In the genomic region with DNA sequence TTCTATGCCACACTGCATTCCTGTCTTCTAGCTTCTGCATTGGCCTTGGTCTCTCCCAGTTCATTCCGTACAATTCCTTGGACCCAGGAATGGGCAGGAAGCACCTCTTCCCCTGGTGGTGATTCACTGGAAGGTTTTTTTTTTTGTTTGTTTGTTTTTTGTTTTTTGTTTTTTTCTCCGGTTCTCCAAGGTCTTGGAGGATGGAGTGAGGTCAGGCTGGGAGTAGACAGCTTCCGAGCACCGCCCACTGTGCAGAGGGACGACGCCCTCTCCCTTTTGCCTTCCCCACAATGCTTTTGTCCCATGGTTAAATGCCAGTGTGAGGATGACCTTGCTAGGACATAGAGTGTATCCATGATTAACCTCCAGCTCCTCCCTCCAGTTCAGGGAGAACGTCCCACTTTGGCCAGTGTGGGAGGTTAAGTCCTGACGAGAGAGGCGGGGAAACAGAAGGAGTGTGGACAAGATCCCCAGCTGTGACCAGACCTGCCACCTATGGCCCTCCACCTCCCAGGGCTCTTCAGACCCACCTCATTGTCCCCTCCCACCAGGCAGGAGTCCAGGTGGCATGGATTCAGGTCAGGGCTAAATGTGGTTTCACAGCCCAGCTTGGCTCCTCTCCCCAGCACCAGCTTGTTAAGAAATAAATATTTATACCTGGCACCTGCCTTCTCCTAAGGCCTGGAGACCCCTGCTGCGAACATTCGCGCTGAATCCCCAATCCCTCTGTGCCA, we compare ENCODE assay signal across 22 mouse cellular contexts.
DNase-seq lines count a peak whose midpoint lies in the region; ATAC-seq and TF ChIP-seq lines count a peak whose summit lies in the region.
"Had no signal": no experiment of that assay in that cellular context is flagged by ENCODE, and none has a peak within 500 bp of the region (broad histone marks: within the 10 kb centered on the region; RNA-seq: fewer than 3 reads in every experiment).

No protein-coding gene starts in this region.

- DNase-seq in heart, adult 18-20 months, result peak; percentile 10
- DNase-seq in heart, adult 9 months (ENCODE audit: low spot score in 2 of 2), result no peak
- DNase-seq in kidney, adult 18-20 months, result peak; percentile 22
- DNase-seq in midbrain, postnatal 0 days (ENCODE audit: low spot score), result no peak
- DNase-seq in midbrain, embryonic 10.5 days (ENCODE audit: low spot score), result no peak
- no peak for DNase-seq in stomach, postnatal 0 days (ENCODE audit: low spot score)
- no peak for DNase-seq in neural tube, embryonic 10.5 days (ENCODE audit: extremely low spot score, low spot score)
- DNase-seq: cerebellum, adult 11 months; cerebellum, postnatal 36 days; embryo, embryonic 11 days; gastrocnemius, postnatal 36 days; left cerebral cortex, postnatal 4 days had no signal

- no peaks in the 10 kb centered on the region for H3K27me3 ChIP-seq in kidney, embryonic 14.5 days (ENCODE audit: control insufficient read depth, insufficient read depth, low read length)
- no peaks in the 10 kb centered on the region for H3K27me3 ChIP-seq in midbrain, postnatal 0 days (ENCODE audit: insufficient read depth, low read length)
- H3K27me3 ChIP-seq in midbrain, embryonic 10.5 days (ENCODE audit: low read depth, poor library complexity, severe bottlenecking), result peaks cover 56% of the 10 kb centered on the region
- H3K27me3 ChIP-seq in stomach, postnatal 0 days (ENCODE audit: control insufficient read depth, insufficient read depth, low read length), result no peaks in the 10 kb centered on the region
- H3K27me3 ChIP-seq: forebrain, embryonic 13.5 days had no signal

- H3K27ac ChIP-seq in kidney, embryonic 14.5 days (ENCODE audit: low read depth, low read length), result no peak overlapping the region
- H3K27ac ChIP-seq in midbrain, postnatal 0 days (ENCODE audit: low read depth, low read length), result no peak overlapping the region
- no peak overlapping the region for H3K27ac ChIP-seq in midbrain, embryonic 10.5 days (replicated peaks)
- H3K27ac ChIP-seq in stomach, postnatal 0 days (replicated peaks), result no peak overlapping the region
- H3K27ac ChIP-seq: forebrain, embryonic 13.5 days; hindbrain, embryonic 13.5 days; left cerebral cortex, adult 2 months; limb, embryonic 15.5 days; liver, embryonic 15.5 days; macrophage had no signal

- H3K9ac ChIP-seq in kidney, embryonic 14.5 days (ENCODE audit: low read depth, low read length), result no peak overlapping the region
- no peak overlapping the region for H3K9ac ChIP-seq in midbrain, postnatal 0 days (replicated peaks; ENCODE audit: low read length, poor library complexity, severe bottlenecking)
- no peak overlapping the region for H3K9ac ChIP-seq in stomach, postnatal 0 days (ENCODE audit: low read length)
- H3K9ac ChIP-seq: forebrain, embryonic 13.5 days; hindbrain, embryonic 13.5 days; limb, embryonic 15.5 days; liver, embryonic 15.5 days had no signal

- TF ChIP-seq EP300 in stomach, postnatal 0 days (optimal IDR thresholded peaks at IDR 0.05), result no peak

- no peak overlapping the region for H3K4me2 ChIP-seq in kidney, embryonic 14.5 days (replicated peaks; ENCODE audit: low read depth, low read length)
- no peak overlapping the region for H3K4me2 ChIP-seq in midbrain, postnatal 0 days (ENCODE audit: low read depth, low read length, poor library complexity, severe bottlenecking)
- H3K4me2 ChIP-seq in stomach, postnatal 0 days (replicated peaks; ENCODE audit: low read depth), result no peak overlapping the region
- H3K4me2 ChIP-seq: forebrain, embryonic 13.5 days; heart, embryonic 11.5 days; hindbrain, embryonic 13.5 days; limb, embryonic 15.5 days; liver, embryonic 15.5 days had no signal

- no peak for ATAC-seq in kidney, embryonic 14.5 days (ENCODE audit: low FRiP score, low TSS enrichment)
- no peak for ATAC-seq in midbrain, postnatal 0 days (ENCODE audit: low FRiP score)
- ATAC-seq in stomach, postnatal 0 days (ENCODE audit: low FRiP score, low TSS enrichment), result 0 out of 2 replicates have a peak, but pooled peaks have one; percentile 18
- ATAC-seq: CD4-positive, CD25-positive, alpha-beta regulatory T cell, adult 4 months; forebrain, embryonic 13.5 days; midbrain, embryonic 16.5 days had no signal

- H3K4me1 ChIP-seq in kidney, embryonic 14.5 days (ENCODE audit: control insufficient read depth, insufficient read depth, low read length), result no peaks in the 10 kb centered on the region
- H3K4me1 ChIP-seq in midbrain, postnatal 0 days (ENCODE audit: insufficient read depth, low read length), result 0 out of 2 replicates have a peak, but pooled peaks cover 8% of the 10 kb centered on the region
- H3K4me1 ChIP-seq in midbrain, embryonic 10.5 days, result peaks cover 42% of the 10 kb centered on the region
- no peaks in the 10 kb centered on the region for H3K4me1 ChIP-seq in stomach, postnatal 0 days (replicated peaks; ENCODE audit: control insufficient read depth, insufficient read depth)
- H3K4me1 ChIP-seq: liver, embryonic 15.5 days had no signal

- TF ChIP-seq CTCF in midbrain, postnatal 0 days (IDR thresholded peaks at IDR 0.05), result peak; percentile 30; the same call in 1 of the 2 replicates
- TF ChIP-seq CTCF in stomach, postnatal 0 days (IDR thresholded peaks at IDR 0.05; ENCODE audit: low read depth), result no peak

- no peaks in the 10 kb centered on the region for H3K9me3 ChIP-seq in kidney, embryonic 14.5 days (ENCODE audit: control insufficient read depth, low read length)
- H3K9me3 ChIP-seq in midbrain, postnatal 0 days (ENCODE audit: low read length), result no peaks in the 10 kb centered on the region
- H3K9me3 ChIP-seq in midbrain, embryonic 10.5 days (replicated peaks), result no peaks in the 10 kb centered on the region
- no peaks in the 10 kb centered on the region for H3K9me3 ChIP-seq in stomach, postnatal 0 days (ENCODE audit: control insufficient read depth, low read length)
- H3K9me3 ChIP-seq: forebrain, embryonic 13.5 days; hindbrain, embryonic 13.5 days; limb, embryonic 15.5 days; liver, embryonic 15.5 days had no signal

- 63% methylated on average over 12 of the region's 12 CpGs for WGBS in kidney, embryonic 14.5 days
- 59% methylated on average over 12 of the region's 12 CpGs for WGBS in midbrain, postnatal 0 days
- 53% methylated on average over 12 of the region's 12 CpGs for WGBS in midbrain, embryonic 10.5 days
- WGBS in stomach, postnatal 0 days, result 41% methylated on average over 12 of the region's 12 CpGs

- no peaks in the 10 kb centered on the region for H3K36me3 ChIP-seq in kidney, embryonic 14.5 days (ENCODE audit: control insufficient read depth, insufficient read depth, low read length)
- H3K36me3 ChIP-seq in midbrain, postnatal 0 days (ENCODE audit: insufficient read depth, low read length), result no peaks in the 10 kb centered on the region
- no peaks in the 10 kb centered on the region for H3K36me3 ChIP-seq in midbrain, embryonic 10.5 days
- no peaks in the 10 kb centered on the region for H3K36me3 ChIP-seq in stomach, postnatal 0 days (ENCODE audit: control insufficient read depth, insufficient read depth, low read length)
- H3K36me3 ChIP-seq: hindbrain, embryonic 13.5 days; limb, embryonic 15.5 days; liver, embryonic 15.5 days had no signal

- H3K4me3 ChIP-seq in kidney, embryonic 14.5 days (ENCODE audit: low read length), result no peak overlapping the region
- H3K4me3 ChIP-seq in midbrain, postnatal 0 days (ENCODE audit: low read depth, low read length), result no peak overlapping the region
- no peak overlapping the region for H3K4me3 ChIP-seq in midbrain, embryonic 10.5 days
- no peak overlapping the region for H3K4me3 ChIP-seq in stomach, postnatal 0 days (ENCODE audit: low read depth, low read length)
- H3K4me3 ChIP-seq: forebrain, embryonic 13.5 days; hindbrain, embryonic 13.5 days; left cerebral cortex, adult 2 months; limb, embryonic 15.5 days; liver, embryonic 15.5 days had no signal

Comparison
In these comparisons a context has a peak if more than half of its experiments do, and no peak if none do; other contexts are left out.
1. DNase-seq: peak in heart, adult 18-20 months (2 of 2) and kidney, adult 18-20 months (single experiment); none in heart, adult 9 months (0 of 2), midbrain, postnatal 0 days (single experiment), midbrain, embryonic 10.5 days (single experiment), stomach, postnatal 0 days (single experiment) and neural tube, embryonic 10.5 days (single experiment).